Mouse (Mus musculus) brown adipose tissue, adult 24 weeks (tissue): ENCODE measurements around the gene Agbl4. TPM values are rescaled to one million over a fixed set of nuclear protein-coding genes. Genes with fewer than 3 reads are reported as not detected.

Source experiments
- H3K27ac ChIP-seq: fragments of 200-500 bp; replicated peaks from 2 replicates; pipeline ENCODE4 v1.5.1; 2012; ENCODE audit warnings: low read depth, mild to moderate bottlenecking, low read length
- H3K4me1 ChIP-seq: fragments of 200-500 bp; 2 replicates; pipeline ENCODE4 v1.6.1; 2012; ENCODE audit warnings: low read length, mixed read lengths; ENCODE audit not compliant: control insufficient read depth, insufficient read depth, insufficient read length
- H3K4me3 ChIP-seq: fragments of 200-500 bp; 2 replicates; pipeline ENCODE4 v1.5.1; 2012; ENCODE audit warnings: low read depth, mild to moderate bottlenecking, low read length, moderate library complexity; ENCODE audit not compliant: insufficient read depth
- polyA plus RNA-seq: library from polyadenylated mRNA; stranded (reverse); fragments of >200 nt; gene quantifications from 2 replicates; pipeline ENCODE4 v1.2.4, GENCODE M21; 2012; ENCODE audit not compliant: missing spikeins, insufficient read depth, insufficient read length

The Agbl4 gene
- polyA plus RNA-seq, 1 experiment: not detected

DNA sequence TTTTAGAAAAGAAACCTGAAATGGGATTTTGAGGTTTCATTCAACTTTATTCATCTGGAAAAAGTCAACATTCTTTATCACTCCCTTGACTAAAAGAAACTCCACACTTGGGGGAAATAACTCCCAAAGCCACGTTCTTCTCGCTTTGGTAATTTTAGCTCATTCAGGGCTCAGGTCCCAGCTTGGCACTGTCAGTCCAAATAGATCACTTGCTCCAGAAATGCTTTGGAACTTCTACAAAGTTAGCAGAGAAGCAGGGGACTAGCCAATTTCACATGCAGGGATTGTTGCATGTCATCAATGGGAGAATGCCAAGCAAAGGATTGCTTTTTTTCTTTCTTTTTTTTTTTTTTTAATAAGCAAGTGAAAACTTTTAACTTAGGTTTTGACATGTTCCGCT lies 1022.6 kb downstream of the Agbl4 start:
- H3K27ac ChIP-seq: no peak overlapping the region
- no peaks in the 10 kb centered on the region for H3K4me1 ChIP-seq
- no peak overlapping the region for H3K4me3 ChIP-seq

- no peaks in the 10 kb centered on the region for H3K4me1 ChIP-seq
- H3K27ac ChIP-seq: no peak overlapping the region
- H3K4me3 ChIP-seq: no peak overlapping the region
These were observed 1023.5 kb downstream of the Agbl4 start for GRCm38 (mm10) chr4:111420955-111421354.

DNA sequence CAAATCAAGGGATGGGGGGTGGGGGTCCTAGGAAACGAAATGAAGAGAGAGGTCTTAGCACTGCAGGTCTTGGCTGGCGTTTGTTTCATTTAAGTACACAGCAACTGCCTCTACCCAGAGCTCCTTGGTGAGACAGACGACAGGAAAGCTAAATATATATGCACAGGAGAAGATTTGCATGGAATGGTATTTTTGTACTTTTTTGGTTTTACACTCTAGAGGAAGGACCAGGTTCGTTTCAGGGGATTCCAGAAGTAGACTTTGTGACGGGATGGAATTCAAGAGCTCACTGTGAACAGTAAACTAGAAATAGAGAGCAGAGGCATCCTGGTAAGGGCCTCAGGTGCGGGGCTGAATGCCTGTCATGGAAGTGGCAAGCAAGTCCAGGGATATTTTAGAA lies 1024.3 kb downstream of the Agbl4 start:
- Histone ChIP-seq H3K4me3 (no peak overlapping the region), H3K4me1 (no peaks in the 10 kb centered on the region), H3K27ac (no peak overlapping the region)

GRCm38 (mm10) chr4:111424371-111424950 lies 1027.0 kb downstream of the Agbl4 start:
- Histone ChIP-seq H3K27ac (no peak overlapping the region), H3K4me3 (no peak overlapping the region), H3K4me1 (no peaks in the 10 kb centered on the region)

DNA sequence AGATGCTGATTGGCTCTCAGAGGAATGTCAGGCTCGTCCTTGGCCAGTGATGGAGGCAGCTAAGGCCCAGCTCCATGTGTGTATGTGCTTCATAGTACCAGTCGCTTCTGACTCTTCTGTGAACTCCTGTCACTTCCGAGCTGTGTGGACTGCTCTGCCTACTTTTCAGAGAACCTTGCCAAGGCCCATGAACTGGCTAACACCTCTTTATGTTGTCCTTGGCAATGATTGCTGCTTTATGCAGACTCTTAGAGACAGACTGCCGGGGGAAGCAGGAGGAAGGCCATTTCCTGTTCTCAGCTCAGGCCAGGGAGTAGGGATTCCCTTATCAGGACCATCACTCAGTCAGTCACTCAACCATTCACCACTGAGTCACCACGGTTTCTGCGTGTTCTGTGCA lies 1027.7 kb downstream of the Agbl4 start:
- H3K27ac ChIP-seq: no peak overlapping the region
- H3K4me1 ChIP-seq: no peaks in the 10 kb centered on the region
- H3K4me3 ChIP-seq: no peak overlapping the region

DNA sequence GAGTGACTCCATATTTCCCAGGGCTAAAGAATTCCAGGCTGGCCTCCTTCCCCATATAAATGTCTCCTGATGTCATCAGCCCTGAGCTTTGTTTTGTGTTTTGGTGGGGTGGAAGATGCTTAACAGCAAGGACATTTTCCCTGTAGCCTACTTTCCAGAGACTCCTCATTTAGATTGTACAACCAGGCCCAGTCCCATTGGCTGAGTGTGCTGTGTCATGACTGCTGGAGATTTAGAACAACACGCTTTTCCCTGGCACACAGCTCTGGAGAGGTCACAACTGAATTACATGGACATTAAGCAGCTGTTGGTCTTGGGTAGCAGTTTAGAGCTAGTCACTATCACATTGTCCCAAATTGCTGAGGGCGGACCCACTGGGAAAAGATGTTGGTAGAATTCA lies 1033.7 kb downstream of the Agbl4 start:
- Histone ChIP-seq H3K4me1 (no peaks in the 10 kb centered on the region), H3K4me3 (no peak overlapping the region), H3K27ac (no peak overlapping the region)

DNA sequence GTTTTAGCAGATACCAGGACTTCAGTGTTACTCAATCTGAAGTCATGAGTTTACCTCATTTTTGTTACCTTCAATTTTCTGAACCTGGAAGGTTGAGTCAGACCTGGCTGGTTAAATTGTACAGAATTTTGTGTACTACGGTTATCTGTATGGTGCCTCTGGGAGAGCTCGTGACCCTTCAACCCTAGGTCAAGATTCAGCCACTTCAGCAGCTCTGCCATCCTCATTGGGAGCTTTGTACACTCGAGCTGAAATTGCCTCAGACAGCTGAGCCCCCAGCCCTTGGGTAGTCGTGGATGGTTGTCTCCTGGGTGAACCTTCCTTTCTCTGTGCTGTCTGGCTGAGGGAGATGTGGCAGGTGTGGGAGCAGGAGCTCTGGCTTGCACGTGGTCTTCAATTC lies 1034.6 kb downstream of the Agbl4 start:
- no peak overlapping the region for H3K4me3 ChIP-seq
- no peak overlapping the region for H3K27ac ChIP-seq
- no peaks in the 10 kb centered on the region for H3K4me1 ChIP-seq

DNA sequence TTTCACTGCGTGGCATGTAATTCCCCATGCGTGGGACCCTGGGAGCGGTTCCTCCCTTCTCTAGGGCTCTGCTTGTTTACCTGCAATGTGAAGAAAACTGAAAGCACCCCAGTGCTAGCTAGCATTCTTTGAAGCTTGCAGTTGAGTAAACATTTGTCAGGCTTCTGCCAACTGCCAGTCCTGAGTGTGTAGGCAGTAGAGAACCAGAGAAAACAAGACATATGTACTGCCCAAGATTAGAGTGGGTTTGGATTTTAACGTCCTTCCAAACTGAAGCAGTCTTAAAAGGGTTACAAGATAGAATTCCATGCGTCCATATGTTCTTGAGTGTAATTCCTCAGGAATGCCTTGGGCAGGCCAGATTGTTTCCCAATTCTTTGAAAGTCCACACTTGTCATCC lies 1035.0 kb downstream of the Agbl4 start:
- no peak overlapping the region for H3K4me3 ChIP-seq
- no peaks in the 10 kb centered on the region for H3K4me1 ChIP-seq
- no peak overlapping the region for H3K27ac ChIP-seq

- H3K4me3 ChIP-seq: no peak overlapping the region
- H3K27ac ChIP-seq: no peak overlapping the region
- H3K4me1 ChIP-seq: no peaks in the 10 kb centered on the region
These were observed 1044.2 kb downstream of the Agbl4 start for GRCm38 (mm10) chr4:111441709-111442108.

- Histone ChIP-seq H3K27ac (no peak overlapping the region), H3K4me3 (no peak overlapping the region), H3K4me1 (no peaks in the 10 kb centered on the region)
These were observed 1045.2 kb downstream of the Agbl4 start for GRCm38 (mm10) chr4:111442435-111443238.

- H3K4me1 ChIP-seq: no peaks in the 10 kb centered on the region
- H3K4me3 ChIP-seq: no peak overlapping the region
- H3K27ac ChIP-seq: no peak overlapping the region
These were observed 1046.6 kb downstream of the Agbl4 start for GRCm38 (mm10) chr4:111443906-111444615.

DNA sequence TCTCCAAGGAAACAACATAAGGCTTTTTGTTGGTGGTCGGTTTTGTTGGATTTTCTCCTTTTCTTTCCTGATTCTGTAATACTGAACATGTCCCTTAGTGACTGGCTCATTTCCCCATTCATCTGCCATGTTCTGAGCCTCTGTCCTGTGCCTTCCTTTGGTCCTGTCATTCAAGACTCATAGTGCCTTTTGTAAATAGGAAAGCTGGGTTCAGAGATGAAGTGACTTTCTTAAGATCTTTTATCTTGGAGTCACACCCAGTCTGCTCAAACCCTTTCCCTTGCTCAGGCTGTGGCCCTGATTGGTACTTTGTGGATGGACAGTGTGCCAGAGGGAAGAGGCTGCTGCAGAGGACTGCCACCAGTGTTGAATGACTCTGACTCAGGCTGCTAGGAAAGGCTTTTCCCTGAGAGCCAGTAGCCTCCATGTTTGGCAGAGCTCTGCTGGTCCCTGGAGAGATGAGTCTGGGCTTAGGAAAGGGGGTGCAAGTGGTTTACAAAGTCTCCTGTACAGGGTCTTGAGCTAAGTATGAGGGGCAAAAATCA lies 1047.2 kb downstream of the Agbl4 start:
- no peak overlapping the region for H3K27ac ChIP-seq
- H3K4me3 ChIP-seq: no peak overlapping the region

GRCm38 (mm10) chr4:111447918-111448317 lies 1050.5 kb downstream of the Agbl4 start:
- no peak overlapping the region for H3K27ac ChIP-seq
- no peak overlapping the region for H3K4me3 ChIP-seq
- H3K4me1 ChIP-seq: no peaks in the 10 kb centered on the region

More for the DNA sequence above, 1047.2 kb downstream of the Agbl4 start:
- H3K4me1 ChIP-seq: no peaks in the 10 kb centered on the region

DNA sequence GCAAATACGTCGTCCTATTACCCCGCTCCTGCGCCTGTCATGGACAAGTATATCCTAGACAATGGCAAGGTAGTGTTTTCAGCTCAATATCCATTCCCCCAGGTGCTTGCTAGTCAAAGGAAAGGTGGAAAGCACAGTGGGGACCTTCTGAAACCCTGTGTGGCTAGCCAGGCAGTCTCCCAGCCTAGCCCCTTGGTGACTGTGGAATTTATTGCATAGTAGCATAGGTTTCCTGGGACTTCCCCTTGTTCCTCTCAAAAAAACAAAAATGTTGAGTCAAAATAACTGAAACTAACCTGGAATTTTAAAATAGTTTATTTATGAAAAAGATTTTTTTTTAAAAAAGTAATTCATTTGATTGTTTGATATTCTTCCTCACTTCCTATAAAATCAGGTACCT lies 1051.1 kb downstream of the Agbl4 start:
- no peak overlapping the region for H3K4me3 ChIP-seq
- H3K4me1 ChIP-seq: no peaks in the 10 kb centered on the region
- H3K27ac ChIP-seq: no peak overlapping the region

DNA sequence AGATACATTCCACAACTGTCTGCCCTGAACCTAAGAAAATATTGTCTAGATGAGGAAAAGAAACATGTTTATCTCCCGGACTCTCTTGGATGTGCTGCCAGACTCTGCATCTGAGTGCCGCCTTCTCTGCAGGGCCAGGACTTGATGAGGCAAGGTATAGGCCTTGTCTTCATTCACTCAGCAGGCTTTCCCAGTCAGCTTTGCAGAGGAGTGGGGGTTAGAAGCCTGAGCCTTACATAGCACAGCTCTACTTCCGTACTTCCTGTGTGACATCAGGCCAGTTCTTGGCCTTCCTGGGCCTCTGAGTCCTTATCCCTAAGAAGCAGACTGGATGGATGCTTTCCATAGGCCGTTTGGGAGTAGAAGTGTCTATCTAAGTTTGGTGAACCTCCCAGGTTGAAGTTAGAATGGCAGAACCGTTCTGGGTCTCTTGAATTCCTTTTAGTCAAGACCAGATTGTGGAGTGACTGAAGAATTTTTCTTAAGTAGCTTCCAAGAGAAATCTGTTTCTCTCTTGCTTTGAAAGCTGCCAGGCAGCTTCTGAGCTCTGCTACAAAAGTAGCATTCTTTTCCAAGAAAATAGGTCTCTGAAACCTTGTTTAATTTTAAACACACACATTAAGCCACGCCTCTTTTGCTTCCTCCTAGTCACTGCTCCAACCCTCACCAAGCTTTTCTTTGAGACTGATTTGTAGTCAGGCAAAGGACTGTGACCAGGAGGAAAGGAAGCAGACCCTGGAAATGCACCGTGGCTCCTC lies 1052.2 kb downstream of the Agbl4 start:
- Histone ChIP-seq H3K4me1 (no peaks in the 10 kb centered on the region), H3K4me3 (no peak overlapping the region), H3K27ac (no peak overlapping the region)
